Mouse (Mus musculus) regulatory T cell (primary cell): ENCODE results near the gene Defb43.

Experiments
- in situ Hi-C: fragments of 300-600 bp; cut with MboI, MseI; formaldehyde crosslinking; loops from one replicate; pipeline ENCODE4 v1.15.1; 2025; ENCODE audit warnings: high pct_unique_total_duplicates

The Defb43 gene

GRCm38 (mm10) chr14:63011471-63011870, at the start of gene Defb43:
Defb43 (plus strand) TSS chr14:63011771.
- in situ Hi-C loops: no loop called here

GRCm38 (mm10) chr14:62963632-62964031, 47.9 kb upstream of the Defb43 start:
- in situ Hi-C loops: no loop called here

GRCm38 (mm10) chr14:62965342-62965741, 46.2 kb upstream of the Defb43 start:
- in situ Hi-C loops: no loop called here

- in situ Hi-C loops: no loop called here
Measured at GRCm38 (mm10) chr14:62965811-62966520, 45.6 kb upstream of the Defb43 start.

- in situ Hi-C loops: no loop called here
Measured at GRCm38 (mm10) chr14:62975046-62975445, 36.5 kb upstream of the Defb43 start.

GRCm38 (mm10) chr14:62979815-62980214, 31.8 kb upstream of the Defb43 start:
- in situ Hi-C loops: no loop called here

GRCm38 (mm10) chr14:62984410-62984809, 27.2 kb upstream of the Defb43 start, which contains the start of gene Defb48:
Defb48 (minus strand) TSS chr14:62984510.
- in situ Hi-C loops: no loop called here

- in situ Hi-C loops: no loop called here
Measured at GRCm38 (mm10) chr14:62991271-62991670, 20.3 kb upstream of the Defb43 start.

- in situ Hi-C loops: no loop called here
Measured at GRCm38 (mm10) chr14:62991849-62992510, 19.6 kb upstream of the Defb43 start.

GRCm38 (mm10) chr14:62997777-62998176, 13.8 kb upstream of the Defb43 start, which contains the start of gene Defb47:
Defb47 (plus strand) TSS chr14:62998077.
- in situ Hi-C loops: no loop called here

GRCm38 (mm10) chr14:62998977-62999376, 12.6 kb upstream of the Defb43 start:
- in situ Hi-C loops: no loop called here

GRCm38 (mm10) chr14:63002588-63002987, 9.0 kb upstream of the Defb43 start:
- in situ Hi-C loops: no loop called here

GRCm38 (mm10) chr14:63013082-63013481, 1.5 kb downstream of the Defb43 start:
- in situ Hi-C loops: no loop called here

GRCm38 (mm10) chr14:63014667-63015066, 3.1 kb downstream of the Defb43 start:
- in situ Hi-C loops: no loop called here

GRCm38 (mm10) chr14:63020524-63021156, 9.1 kb downstream of the Defb43 start:
- in situ Hi-C loops: loop anchor here (5.0 kb wide), 1 partner anchor 1733 kb away; no protein-coding TSS in a partner anchor

- in situ Hi-C loops: no loop called here
Measured at GRCm38 (mm10) chr14:63046691-63047090, 35.1 kb downstream of the Defb43 start, which contains the start of gene Defb42. Defb42 (plus strand) TSS chr14:63046991.

- in situ Hi-C loops: no loop called here
Measured at GRCm38 (mm10) chr14:63049910-63050370, 38.4 kb downstream of the Defb43 start, which contains the start of gene Defb30. Defb30 (minus strand) TSS chr14:63049960.

- in situ Hi-C loops: no loop called here
Measured at GRCm38 (mm10) chr14:63050769-63051168, 39.2 kb downstream of the Defb43 start.

- in situ Hi-C loops: no loop called here
Measured at GRCm38 (mm10) chr14:63054729-63055128, 43.2 kb downstream of the Defb43 start.

GRCm38 (mm10) chr14:63060361-63060760, 48.8 kb downstream of the Defb43 start:
- in situ Hi-C loops: no loop called here

- in situ Hi-C loops: no loop called here
Measured at GRCm38 (mm10) chr14:63062184-63062583, 50.6 kb downstream of the Defb43 start.

GRCm38 (mm10) chr14:63065391-63065790, 53.8 kb downstream of the Defb43 start:
- in situ Hi-C loops: loop anchor here (5.0 kb wide), 1 partner anchor 307 kb away; no protein-coding TSS in a partner anchor
